In the genomic region with DNA sequence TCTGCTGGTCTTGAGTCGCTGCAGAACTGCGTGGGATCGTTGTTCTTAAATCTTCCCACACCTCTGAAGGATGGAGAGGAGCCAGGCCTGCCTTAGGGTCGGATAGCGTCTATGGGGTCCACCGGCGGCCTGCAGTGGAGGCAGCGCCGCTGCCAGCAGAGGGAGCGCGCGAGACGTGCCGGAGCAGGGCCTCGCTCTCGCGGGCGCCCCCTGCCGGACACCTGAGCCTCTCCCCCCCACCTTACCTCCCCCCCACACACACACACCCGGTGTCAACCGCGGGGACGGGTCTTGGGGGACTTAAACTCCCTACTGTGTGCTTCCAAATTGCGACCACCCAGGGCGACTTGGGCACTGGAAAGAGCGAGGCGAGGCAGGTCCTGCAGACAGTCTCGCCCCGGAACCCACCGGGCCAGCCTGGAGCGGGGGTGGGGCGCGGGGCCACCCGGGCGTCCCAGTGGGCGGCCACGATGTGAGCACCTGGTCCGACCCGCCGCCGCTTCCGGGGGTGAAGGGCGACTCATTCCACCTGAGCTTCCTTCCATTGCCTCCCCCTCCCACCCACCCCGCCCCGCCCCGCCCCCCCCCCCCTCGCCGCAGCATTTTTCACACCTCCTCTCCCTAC, we compare ENCODE assay signal across 8 mouse cellular contexts. TPM values are rescaled to one million over a fixed set of nuclear protein-coding genes. Genes with fewer than 3 reads are reported as not detected.
DNase-seq lines count a peak whose midpoint lies in the region; ATAC-seq and TF ChIP-seq lines count a peak whose summit lies in the region.

No protein-coding gene starts in this region.

- ATAC-seq in forebrain, embryonic 11.5 days (replicated peaks; ENCODE audit: low FRiP score), result peak; percentile 47
- peak; percentile 52 for ATAC-seq in heart, embryonic 16.5 days (replicated peaks; ENCODE audit: extremely low read depth, insufficient read depth, low FRiP score)
- 0 out of 2 replicates have a peak, but pooled peaks have one; percentile 6 for ATAC-seq in neural tube, embryonic 14.5 days (ENCODE audit: low read depth)

- H3K9ac ChIP-seq in CH12.LX (ENCODE audit: insufficient read depth, low read depth), result no peak overlapping the region; the same call in 1 of the 2 replicates
- no peak overlapping the region for H3K9ac ChIP-seq in forebrain, embryonic 11.5 days (ENCODE audit: low read length)
- H3K9ac ChIP-seq in heart, embryonic 16.5 days (ENCODE audit: low read length), result no peak overlapping the region; the same call in 1 of the 2 replicates
- 0 out of 2 replicates have a peak overlapping the region, but pooled peaks have one; percentile 7 for H3K9ac ChIP-seq in neural tube, embryonic 14.5 days (replicated peaks; ENCODE audit: low read depth, low read length)

- H3K27me3 ChIP-seq in CH12.LX (replicated peaks), result peaks cover 45% of the 10 kb centered on the region
- H3K27me3 ChIP-seq in forebrain, embryonic 11.5 days (ENCODE audit: control insufficient read depth, insufficient read depth, low read length), result peaks cover 55% of the 10 kb centered on the region
- peaks cover 44% of the 10 kb centered on the region for H3K27me3 ChIP-seq in heart, embryonic 16.5 days (ENCODE audit: control insufficient read depth, insufficient read depth, low read length)
- no peaks in the 10 kb centered on the region for H3K27me3 ChIP-seq in neural tube, embryonic 14.5 days (ENCODE audit: control insufficient read depth, insufficient read depth, low read length)

- peaks cover 11 to 47% of the 10 kb centered on the region in 2 experiments for H3K4me1 ChIP-seq in CH12.LX (ENCODE audit: control insufficient read depth in 1 of 2, insufficient read depth in 2 of 2)
- peaks cover 16% of the 10 kb centered on the region; the same call in 1 of the 2 replicates for H3K4me1 ChIP-seq in forebrain, embryonic 11.5 days (replicated peaks; ENCODE audit: control insufficient read depth, insufficient read depth, low read length)
- H3K4me1 ChIP-seq in heart, embryonic 16.5 days (ENCODE audit: control insufficient read depth, insufficient read depth, low read length), result peaks cover 22% of the 10 kb centered on the region
- peaks cover 17% of the 10 kb centered on the region for H3K4me1 ChIP-seq in neural tube, embryonic 14.5 days (ENCODE audit: control insufficient read depth, insufficient read depth, low read length)

- TF ChIP-seq CTCF in CH12.LX (conservative IDR thresholded peaks at IDR 0.05 in 1 of 2, IDR thresholded peaks at IDR 0.05 in 1 of 2; ENCODE audit: low read depth in 2 of 2, low read length in 2 of 2), result peak; percentile 85 to 100
- TF ChIP-seq CTCF in brain, embryonic 14.5 days (IDR thresholded peaks at IDR 0.05; ENCODE audit: borderline replicate concordance, extremely low read depth, insufficient read depth, insufficient read length), result peak; percentile 99

- WGBS in forebrain, embryonic 11.5 days, result 3% methylated on average over 37 of the region's 48 CpGs
- under 1% methylated on average over 29 of the region's 48 CpGs for WGBS in heart, embryonic 16.5 days
- under 1% methylated on average over 39 of the region's 48 CpGs for WGBS in neural tube, embryonic 14.5 days

- peak; percentile 52 for TF ChIP-seq RAD21 in CH12.LX (IDR thresholded peaks at IDR 0.05; ENCODE audit: low read depth, low read length)

- dilution Hi-C loops in CH12.LX (cut with MboI; ENCODE audit: extremely low pct_ligation_motif_present, extremely low pct_unique_long_range_greater_than_20kb, low sequenced_read_pairs), result no loop called here

- H3K4me2 ChIP-seq in CH12.LX (ENCODE audit: insufficient read depth, low read depth, poor library complexity, severe bottlenecking), result peak overlapping the region; percentile 99
- H3K4me2 ChIP-seq in forebrain, embryonic 11.5 days (ENCODE audit: low read depth, low read length, severe bottlenecking), result peak overlapping the region; percentile 43
- H3K4me2 ChIP-seq in heart, embryonic 16.5 days (ENCODE audit: low read depth, low read length), result peak overlapping the region; percentile 82
- H3K4me2 ChIP-seq in neural tube, embryonic 14.5 days (ENCODE audit: low read depth, low read length), result peak overlapping the region; percentile 52

- DNase-seq in CH12.LX (ENCODE audit: extremely low read depth), result peak; percentile 83
- DNase-seq in brain, embryonic 14.5 days (ENCODE audit: low read depth), result peak; percentile 81
- DNase-seq in forebrain, embryonic 11.5 days (ENCODE audit: low spot score), result peak; percentile 92
- DNase-seq in kidney, postnatal 25 days, result peak; percentile 89 to 90
- DNase-seq in lung, adult 18-20 months, result peak; percentile 60 to 69
- DNase-seq in thymus, adult 18-20 months, result peak; percentile 44 to 45

- H3K27ac ChIP-seq in CH12.LX (ENCODE audit: insufficient read depth, low read depth), result no peak overlapping the region
- no peak overlapping the region for H3K27ac ChIP-seq in forebrain, embryonic 11.5 days (ENCODE audit: low read depth, low read length)
- H3K27ac ChIP-seq in heart, embryonic 16.5 days (ENCODE audit: low read length), result no peak overlapping the region
- no peak overlapping the region for H3K27ac ChIP-seq in neural tube, embryonic 14.5 days (ENCODE audit: low read depth, low read length)

- peak overlapping the region; percentile 46 to 63 (median 51) for H3K4me3 ChIP-seq in CH12.LX (replicated peaks in 1 of 3; ENCODE audit: low read depth in 2 of 3, low read length in 2 of 3, poor library complexity in 1 of 3)
- no peak overlapping the region for H3K4me3 ChIP-seq in forebrain, embryonic 11.5 days (ENCODE audit: low read depth, low read length)
- peak overlapping the region; percentile 52 for H3K4me3 ChIP-seq in heart, embryonic 16.5 days (ENCODE audit: low read length)
- 0 out of 2 replicates have a peak overlapping the region, but pooled peaks have one; percentile 5 for H3K4me3 ChIP-seq in neural tube, embryonic 14.5 days (ENCODE audit: low read depth, low read length)

- no peak for TF ChIP-seq POLR2A in CH12.LX (IDR thresholded peaks at IDR 0.05; ENCODE audit: low read depth, low read length)
- TF ChIP-seq POLR2A in brain, embryonic 14.5 days (IDR thresholded peaks at IDR 0.05; ENCODE audit: borderline replicate concordance, extremely low read depth, insufficient read depth, insufficient read length, poor library complexity, severe bottlenecking), result no peak

- no peak for TF ChIP-seq EP300 in CH12.LX (IDR thresholded peaks at IDR 0.05; ENCODE audit: low read length)

- in situ Hi-C loops in CH12.LX (cut with MboI; ENCODE audit: low pct_ligation_motif_present, low pct_unique_long_range_greater_than_20kb, low sequenced_read_pairs), result no loop called here

- no peaks in the 10 kb centered on the region for H3K36me3 ChIP-seq in CH12.LX (replicated peaks in 1 of 2; ENCODE audit: control insufficient read depth in 1 of 2, insufficient read depth in 1 of 2, low read length in 1 of 2)
- no peaks in the 10 kb centered on the region for H3K36me3 ChIP-seq in forebrain, embryonic 11.5 days (ENCODE audit: control insufficient read depth, insufficient read depth, low read length)
- H3K36me3 ChIP-seq in heart, embryonic 16.5 days (ENCODE audit: control insufficient read depth, insufficient read depth), result no peaks in the 10 kb centered on the region
- H3K36me3 ChIP-seq in neural tube, embryonic 14.5 days (ENCODE audit: control insufficient read depth, insufficient read depth, low read length), result no peaks in the 10 kb centered on the region

- no peaks in the 10 kb centered on the region for H3K9me3 ChIP-seq in CH12.LX (replicated peaks; ENCODE audit: low read length)
- no peaks in the 10 kb centered on the region for H3K9me3 ChIP-seq in forebrain, embryonic 11.5 days (ENCODE audit: control insufficient read depth, low read length)
- no peaks in the 10 kb centered on the region for H3K9me3 ChIP-seq in heart, embryonic 16.5 days (replicated peaks; ENCODE audit: control insufficient read depth, low read length)
- H3K9me3 ChIP-seq in neural tube, embryonic 14.5 days (ENCODE audit: control insufficient read depth, low read length), result no peaks in the 10 kb centered on the region

- H3K79me2 ChIP-seq in CH12.LX (replicated peaks; ENCODE audit: control insufficient read depth, extremely low read depth, insufficient read depth, poor library complexity, severe bottlenecking), result no peaks in the 10 kb centered on the region

TF ChIP-seq in CH12.LX, 34 proteins besides CTCF, POLR2A, EP300 and RAD21 (continues in another document):
- TF ChIP-seq USF1 (IDR thresholded peaks at IDR 0.05; ENCODE audit: low read depth, low read length) (no peak), MEF2A (IDR thresholded peaks at IDR 0.05; ENCODE audit: borderline replicate concordance, low read depth, low read length) (peak; percentile 62), ZKSCAN1 (IDR thresholded peaks at IDR 0.05; ENCODE audit: borderline replicate concordance, low read depth, low read length) (peak; percentile 91), GABPA (IDR thresholded peaks at IDR 0.05; ENCODE audit: insufficient replicate concordance, low read depth, low read length) (no peak), CHD1 (IDR thresholded peaks at IDR 0.05; ENCODE audit: low read depth, low read length) (no peak)

RNA-seq across cellular contexts. Expression of gene Smug1, which starts 15.4 kb away (rescaled TPM):
- 7.3 and 7.8 TPM in 2 replicates for total RNA-seq in CH12.LX (2012; rRNA removed)
- 9.5 and 9.8 TPM in 2 replicates for total RNA-seq in CH12.LX (2014; rRNA removed)
- 6.1 and 7.3 TPM in 2 replicates for polyA plus RNA-seq in CH12.LX (2012; ENCODE audit: insufficient read length, low read depth)
- polyA plus RNA-seq in brain, embryonic 14.5 days (2012; rRNA removed), result 30.5 and 31.6 TPM in 2 replicates
- polyA plus RNA-seq in forebrain, embryonic 11.5 days (2014; fragmentation: Nextera tagmentation; extraction: Ambion mirVana), result 20.5 and 23.3 TPM in 2 replicates
- 14.9 and 17.1 TPM in 2 replicates for polyA plus RNA-seq in heart, embryonic 16.5 days (2015; fragmentation: Nextera tagmentation; extraction: Ambion mirVana)
- 19.2 and 28.0 TPM in 2 replicates for polyA plus RNA-seq in neural tube, embryonic 14.5 days (2014; fragmentation: Nextera tagmentation; extraction: Ambion mirVana)

RNA-seq across cellular contexts. Expression of gene Cbx5, which starts 57.3 kb away (rescaled TPM):
- total RNA-seq in CH12.LX (2012; rRNA removed) (94.9 and 99.6 TPM in 2 replicates), CH12.LX (2014; rRNA removed) (152 and 171 TPM in 2 replicates)
- polyA plus RNA-seq in CH12.LX (2012; ENCODE audit: insufficient read length, low read depth), result 128 and 151 TPM in 2 replicates
- polyA plus RNA-seq in brain, embryonic 14.5 days (2012; rRNA removed), result 101 and 118 TPM in 2 replicates
- polyA plus RNA-seq in forebrain, embryonic 11.5 days (2014; fragmentation: Nextera tagmentation; extraction: Ambion mirVana), result 214 and 221 TPM in 2 replicates
- 70.4 and 81.2 TPM in 2 replicates for polyA plus RNA-seq in heart, embryonic 16.5 days (2015; fragmentation: Nextera tagmentation; extraction: Ambion mirVana)
- 132 and 143 TPM in 2 replicates for polyA plus RNA-seq in neural tube, embryonic 14.5 days (2014; fragmentation: Nextera tagmentation; extraction: Ambion mirVana)

RNA-seq across cellular contexts. Expression of gene Hnrnpa1, which starts 58.0 kb away (rescaled TPM):
- 635 and 691 TPM in 2 replicates for total RNA-seq in CH12.LX (2012; rRNA removed)
- total RNA-seq in CH12.LX (2014; rRNA removed), result 757 and 802 TPM in 2 replicates
- polyA plus RNA-seq in CH12.LX (2012; ENCODE audit: insufficient read length, low read depth), result 1,746 and 1,799 TPM in 2 replicates
- 976 and 1,085 TPM in 2 replicates for polyA plus RNA-seq in brain, embryonic 14.5 days (2012; rRNA removed)
- 1,395 and 1,473 TPM in 2 replicates for polyA plus RNA-seq in forebrain, embryonic 11.5 days (2014; fragmentation: Nextera tagmentation; extraction: Ambion mirVana)
- 344 and 353 TPM in 2 replicates for polyA plus RNA-seq in heart, embryonic 16.5 days (2015; fragmentation: Nextera tagmentation; extraction: Ambion mirVana)
- 635 and 713 TPM in 2 replicates for polyA plus RNA-seq in neural tube, embryonic 14.5 days (2014; fragmentation: Nextera tagmentation; extraction: Ambion mirVana)

Comparison
In these comparisons a context has a peak if more than half of its experiments do, and no peak if none do; other contexts are left out.
1. H3K4me2 ChIP-seq: peak in every context shown above with its lines; median percentile 99 in CH12.LX; 82 in heart, embryonic 16.5 days; 52 in neural tube, embryonic 14.5 days; 43 in forebrain, embryonic 11.5 days.